Mouse (Mus musculus): ENCODE results near the gene Fmo1. TPM values are rescaled to one million over a fixed set of nuclear protein-coding genes. Genes with fewer than 3 reads are reported as not detected.

Fmo1 gene
- total and polyA plus RNA-seq, 3 experiments = 1.8 TPM; not detected in 2

- Histone ChIP-seq H3K4me1 (ENCODE audit: control insufficient read depth in 1 of 2, insufficient read depth in 2 of 2, low read length in 2 of 2) (no peaks in the 10 kb centered on the region), H3K36me3 (ENCODE audit: control insufficient read depth in 1 of 2, insufficient read depth in 2 of 2, low read length in 2 of 2) (no peaks in the 10 kb centered on the region), H3K4me3 (ENCODE audit: control insufficient read depth in 1 of 2, insufficient read depth in 1 of 2, low read depth in 2 of 2, low read length in 2 of 2) (no peak overlapping the region), H3K27ac (ENCODE audit: control insufficient read depth, low read depth, low read length) (no peak overlapping the region), H3K9ac (ENCODE audit: control insufficient read depth, low read depth, low read length, poor library complexity, severe bottlenecking) (no peak overlapping the region), H3K9me3 (replicated peaks; ENCODE audit: insufficient read depth, low read length) (no peaks in the 10 kb centered on the region), H3K27me3 (ENCODE audit: control insufficient read depth in 1 of 2, insufficient read depth in 2 of 2, low read length in 2 of 2) (no peaks in the 10 kb centered on the region; a peak in 2 of 4 replicates), H3K79me2 (ENCODE audit: control insufficient read depth, insufficient read depth, low read length, poor library complexity) (no peaks in the 10 kb centered on the region)
- no peak for TF ChIP-seq TBP (IDR thresholded peaks at IDR 0.05; ENCODE audit: low read depth, low read length)
- TF ChIP-seq JUND (IDR thresholded peaks at IDR 0.05; ENCODE audit: low read depth, low read length) = no peak
- TF ChIP-seq USF2 (IDR thresholded peaks at IDR 0.05; ENCODE audit: borderline replicate concordance in 1 of 2, insufficient read depth in 1 of 2, low read depth in 1 of 2, low read length in 2 of 2) = no peak
- no peak for TF ChIP-seq POLR2A (IDR thresholded peaks at IDR 0.05; ENCODE audit: control insufficient read depth in 1 of 2, insufficient read depth in 1 of 2, low read depth in 1 of 2, low read length in 2 of 2, poor library complexity in 1 of 2)
- TF ChIP-seq NELFE (IDR thresholded peaks at IDR 0.05; ENCODE audit: low read depth, low read length) = no peak
- no peak for TF ChIP-seq SMC3 (IDR thresholded peaks at IDR 0.05; ENCODE audit: low read depth, low read length)
- no peak for TF ChIP-seq SIN3A (IDR thresholded peaks at IDR 0.05; ENCODE audit: low read length)
- TF ChIP-seq GABPA (IDR thresholded peaks at IDR 0.05; ENCODE audit: low read depth, low read length) = no peak
- no peak for TF ChIP-seq POLR2AphosphoS2 (IDR thresholded peaks at IDR 0.05; ENCODE audit: low read length)
- TF ChIP-seq EP300 (IDR thresholded peaks at IDR 0.05; ENCODE audit: low read depth in 1 of 2, low read length in 2 of 2) = no peak
- no peak for TF ChIP-seq MYB (IDR thresholded peaks at IDR 0.05; ENCODE audit: low read depth, low read length)
- no peak for TF ChIP-seq HCFC1 (IDR thresholded peaks at IDR 0.05; ENCODE audit: low read depth, low read length)
- TF ChIP-seq ZNF384 (IDR thresholded peaks at IDR 0.05; ENCODE audit: low read depth, low read length) = no peak
- TF ChIP-seq MAFK (IDR thresholded peaks at IDR 0.05; ENCODE audit: borderline replicate concordance, low read depth, low read length) = no peak
- TF ChIP-seq TAL1 (IDR thresholded peaks at IDR 0.05; ENCODE audit: low read length) = no peak
- no peak for TF ChIP-seq GATA1 (IDR thresholded peaks at IDR 0.05; ENCODE audit: low read depth, low read length)
- TF ChIP-seq ZC3H11A (IDR thresholded peaks at IDR 0.05; ENCODE audit: low read depth, low read length) = no peak
- TF ChIP-seq RAD21 (IDR thresholded peaks at IDR 0.05; ENCODE audit: low read depth, low read length) = no peak
- TF ChIP-seq MEF2A (IDR thresholded peaks at IDR 0.05; ENCODE audit: extremely low read depth, insufficient replicate concordance, low read depth, low read length, poor library complexity, severe bottlenecking) = no peak
- no peak for TF ChIP-seq KAT2A (conservative IDR thresholded peaks at IDR 0.05; ENCODE audit: low read depth, low read length)
- DNase-seq (ENCODE audit: low read depth, low spot score) = no peak
Observed at GRCm38 (mm10) chr1:162808541-162808940, 57.9 kb downstream of the Fmo1 start.

DNA sequence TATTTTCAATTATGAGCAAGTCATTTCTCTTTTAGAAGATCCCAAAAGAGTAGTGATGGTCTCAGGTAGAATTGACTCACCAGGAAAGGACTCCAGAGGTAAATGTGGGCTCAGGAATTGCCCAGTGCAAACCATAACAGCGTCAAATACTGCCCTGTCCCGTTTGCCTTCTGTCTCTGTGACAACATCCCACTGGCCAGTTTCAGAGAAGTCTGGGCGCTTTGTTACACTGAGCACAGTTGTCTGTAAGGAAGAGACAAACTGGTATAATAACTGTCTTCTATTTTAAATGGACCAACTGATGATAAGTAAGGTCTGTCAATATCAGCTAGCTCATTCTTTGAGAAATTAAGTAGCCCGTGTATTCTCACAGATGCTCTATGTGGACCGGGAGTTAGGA is 59.0 kb downstream of the Fmo1 start:
- Histone ChIP-seq H3K79me2 (ENCODE audit: control insufficient read depth, insufficient read depth, low read length, poor library complexity) (no peaks in the 10 kb centered on the region), H3K4me3 (ENCODE audit: control insufficient read depth in 1 of 2, insufficient read depth in 1 of 2, low read depth in 2 of 2, low read length in 2 of 2) (no peak overlapping the region), H3K9me3 (replicated peaks; ENCODE audit: insufficient read depth, low read length) (no peaks in the 10 kb centered on the region), H3K9ac (ENCODE audit: control insufficient read depth, low read depth, low read length, poor library complexity, severe bottlenecking) (no peak overlapping the region), H3K36me3 (ENCODE audit: control insufficient read depth in 1 of 2, insufficient read depth in 2 of 2, low read length in 2 of 2) (no peaks in the 10 kb centered on the region), H3K27me3 (ENCODE audit: control insufficient read depth in 1 of 2, insufficient read depth in 2 of 2, low read length in 2 of 2) (no peaks in the 10 kb centered on the region; a peak in 2 of 4 replicates), H3K27ac (ENCODE audit: control insufficient read depth, low read depth, low read length) (no peak overlapping the region), H3K4me1 (ENCODE audit: control insufficient read depth in 1 of 2, insufficient read depth in 2 of 2, low read length in 2 of 2) (no peaks in the 10 kb centered on the region)
- DNase-seq (ENCODE audit: low read depth, low spot score) = no peak
- TF ChIP-seq MXI1 (IDR thresholded peaks at IDR 0.05; ENCODE audit: low read depth, low read length) (no peak), E2F4 (IDR thresholded peaks at IDR 0.05; ENCODE audit: borderline replicate concordance, low read depth, low read length) (no peak), ELF1 (IDR thresholded peaks at IDR 0.05; ENCODE audit: low read depth, low read length) (no peak), CHD1 (IDR thresholded peaks at IDR 0.05; ENCODE audit: low read depth, low read length) (no peak), MAZ (IDR thresholded peaks at IDR 0.05; ENCODE audit: low read depth, low read length) (no peak), JUND (IDR thresholded peaks at IDR 0.05; ENCODE audit: low read depth, low read length) (no peak), POLR2AphosphoS5 (IDR thresholded peaks at IDR 0.05; ENCODE audit: borderline replicate concordance, low read depth, low read length) (no peak), TAL1 (IDR thresholded peaks at IDR 0.05; ENCODE audit: low read length) (no peak), UBTF (IDR thresholded peaks at IDR 0.05; ENCODE audit: borderline replicate concordance, insufficient read depth, low read depth, low read length) (no peak), ZKSCAN1 (IDR thresholded peaks at IDR 0.05; ENCODE audit: low read depth, low read length) (no peak), CTCF (IDR thresholded peaks at IDR 0.05 in 2 of 3, conservative IDR thresholded peaks at IDR 0.05 in 1 of 3; ENCODE audit: control insufficient read depth in 1 of 3, insufficient read depth in 1 of 3, low read depth in 2 of 3, low read length in 3 of 3, poor library complexity in 1 of 3, severe bottlenecking in 1 of 3) (no peak), RCOR1 (IDR thresholded peaks at IDR 0.05; ENCODE audit: low read depth, low read length) (no peak)
